Mouse (Mus musculus) bone marrow, adult 2 months (tissue): ENCODE results near the gene Gm8439.

Experiments used
- CTCF ChIP-seq: fragments of 200-500 bp; IDR thresholded peaks from 2 replicates; pipeline ENCODE4 v1.5.1; 2011; ENCODE audit warnings: low read length, control low read depth; ENCODE audit not compliant: control insufficient read depth, insufficient read depth
- POLR2A ChIP-seq: fragments of 200-500 bp; IDR thresholded peaks from 2 replicates; pipeline ENCODE4 v1.6.1; 2011; ENCODE audit warnings: low read depth, mild to moderate bottlenecking, control low read depth, low read length, borderline replicate concordance; ENCODE audit not compliant: control insufficient read depth

DNA sequence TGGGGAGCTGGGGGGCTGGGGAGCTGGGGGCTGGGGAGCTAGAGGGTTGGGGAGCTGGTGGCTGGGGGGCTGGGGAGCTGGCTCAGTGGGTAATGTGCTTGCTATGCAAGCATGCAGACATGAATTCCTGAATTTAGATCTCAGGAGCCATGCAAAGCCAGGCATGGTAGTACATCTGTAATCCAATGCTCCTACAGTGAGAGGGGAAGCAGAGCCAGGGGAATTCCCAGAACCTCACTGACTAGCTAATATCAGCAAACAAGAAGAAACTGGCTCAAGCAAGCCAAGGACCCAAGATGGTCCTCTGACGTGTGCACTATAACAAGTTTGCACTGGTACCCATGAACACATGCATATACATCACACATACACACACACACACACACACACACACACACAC lies 13.2 kb downstream of the Gm8439 start:
- TF ChIP-seq CTCF (no peak), POLR2A (no peak)
